Comparison of ENCODE assay signal across 9 mouse cellular contexts in the genomic region with DNA sequence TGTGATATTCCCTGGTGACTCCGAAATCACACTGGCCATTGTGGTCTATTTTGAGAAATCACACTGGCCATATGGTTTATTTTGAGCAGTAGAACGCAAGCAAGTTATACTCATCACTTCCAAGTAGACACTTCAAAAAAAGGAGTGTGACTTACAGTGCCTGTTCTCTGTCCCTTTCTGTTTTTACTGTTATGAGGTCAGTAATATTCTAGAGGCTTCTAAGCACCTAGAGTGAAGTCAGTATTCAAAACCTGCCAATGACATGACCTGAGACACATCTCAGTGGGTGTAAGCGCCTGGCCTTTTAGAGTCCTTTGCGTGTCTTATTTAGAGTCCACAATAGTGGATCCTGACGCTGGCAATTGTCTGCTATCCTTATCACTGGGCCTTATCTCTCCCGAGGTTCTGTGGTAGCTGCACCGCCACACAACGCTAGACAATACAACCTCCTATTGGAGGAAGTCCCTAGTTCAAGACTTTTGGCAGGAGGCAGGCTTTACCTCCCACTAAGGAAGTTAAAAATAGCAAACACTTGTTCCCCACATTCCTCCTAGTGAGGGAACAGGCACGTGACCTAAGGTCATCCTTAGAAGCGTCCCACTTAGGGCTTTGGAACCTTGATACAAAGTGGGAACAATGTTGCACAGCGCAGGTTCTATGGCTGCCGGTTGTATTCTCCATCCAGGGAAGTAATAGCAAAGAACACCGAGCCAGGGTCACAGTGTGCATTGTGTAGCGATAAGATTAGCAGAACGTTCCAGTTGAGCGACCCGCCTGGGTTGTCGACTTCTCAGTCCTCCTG. TPM values are rescaled to one million over a fixed set of nuclear protein-coding genes. Genes with fewer than 3 reads are reported as not detected.
A peak's percentile ranks its signal among the peaks of the same experiment; 100 is the strongest.
DNase-seq lines count a peak whose midpoint lies in the region; ATAC-seq lines count a peak whose summit lies in the region.
"Had no signal": no experiment of that assay in that cellular context is flagged by ENCODE, and none has a peak within 500 bp of the region (broad histone marks: within the 10 kb centered on the region; RNA-seq: fewer than 3 reads in every experiment).

No protein-coding gene starts in this region.

- no peaks in the 10 kb centered on the region for H3K36me3 ChIP-seq in heart, embryonic 12.5 days
- no peaks in the 10 kb centered on the region for H3K36me3 ChIP-seq in liver, embryonic 13.5 days
- H3K36me3 ChIP-seq in hindbrain, embryonic 14.5 days (replicated peaks; ENCODE audit: control insufficient read depth, insufficient read depth): no peaks in the 10 kb centered on the region
- H3K36me3 ChIP-seq in forebrain, embryonic 12.5 days (replicated peaks): no peaks in the 10 kb centered on the region
- H3K36me3 ChIP-seq: hindbrain, embryonic 12.5 days had no signal

- no peak overlapping the region for H3K4me3 ChIP-seq in heart, embryonic 12.5 days
- no peak overlapping the region for H3K4me3 ChIP-seq in liver, embryonic 13.5 days (replicated peaks)
- H3K4me3 ChIP-seq in hindbrain, embryonic 14.5 days (replicated peaks; ENCODE audit: low read length): no peak overlapping the region
- no peak overlapping the region for H3K4me3 ChIP-seq in forebrain, embryonic 12.5 days (replicated peaks)
- H3K4me3 ChIP-seq: hindbrain, embryonic 12.5 days had no signal

- peak; percentile 49; the same call in 1 of the 2 replicates for ATAC-seq in heart, embryonic 12.5 days (ENCODE audit: insufficient number of reproducible peaks, low FRiP score)
- peak; percentile 67 for ATAC-seq in liver, embryonic 13.5 days (ENCODE audit: low read depth)
- ATAC-seq in hindbrain, embryonic 14.5 days (ENCODE audit: low FRiP score): no peak
- no peak for ATAC-seq in forebrain, embryonic 12.5 days (ENCODE audit: low FRiP score)

- H3K9me3 ChIP-seq in heart, embryonic 12.5 days (replicated peaks): no peaks in the 10 kb centered on the region
- H3K9me3 ChIP-seq in liver, embryonic 13.5 days (replicated peaks): no peaks in the 10 kb centered on the region
- H3K9me3 ChIP-seq in hindbrain, embryonic 14.5 days (ENCODE audit: control insufficient read depth, low read length): no peaks in the 10 kb centered on the region
- no peaks in the 10 kb centered on the region for H3K9me3 ChIP-seq in forebrain, embryonic 12.5 days
- H3K9me3 ChIP-seq: hindbrain, embryonic 12.5 days had no signal

- DNase-seq in ovary, adult 18-20 months (ENCODE audit: low spot score): peak; percentile 8
- no peak for DNase-seq in ovary, postnatal 14 days (ENCODE audit: low spot score)
- DNase-seq in liver, embryonic 13.5 days: no peak
- no peak for DNase-seq in hindbrain, embryonic 14.5 days (ENCODE audit: low spot score)
- no peak for DNase-seq in cerebellum, adult 11-12 months
- DNase-seq: cerebellum, postnatal 25 days had no signal

- peak overlapping the region; percentile 41 for H3K4me2 ChIP-seq in heart, embryonic 12.5 days
- H3K4me2 ChIP-seq in liver, embryonic 13.5 days: 0 out of 2 replicates have a peak overlapping the region, but pooled peaks have one; percentile 7
- no peak overlapping the region for H3K4me2 ChIP-seq in hindbrain, embryonic 14.5 days (replicated peaks)
- H3K4me2 ChIP-seq in forebrain, embryonic 12.5 days: no peak overlapping the region
- H3K4me2 ChIP-seq: hindbrain, embryonic 12.5 days had no signal

- WGBS in heart, embryonic 12.5 days: 15% methylated on average over 18 of the region's 18 CpGs
- 22% methylated on average over 18 of the region's 18 CpGs for WGBS in liver, embryonic 13.5 days (ENCODE audit: insufficient replicate concordance)
- 77% methylated on average over 18 of the region's 18 CpGs for WGBS in hindbrain, embryonic 14.5 days
- WGBS in forebrain, embryonic 12.5 days: 81% methylated on average over 18 of the region's 18 CpGs

- H3K27ac ChIP-seq in heart, embryonic 12.5 days (ENCODE audit: poor library complexity, severe bottlenecking): peak overlapping the region; percentile 88
- no peak overlapping the region for H3K27ac ChIP-seq in liver, embryonic 13.5 days
- no peak overlapping the region for H3K27ac ChIP-seq in hindbrain, embryonic 14.5 days
- no peak overlapping the region for H3K27ac ChIP-seq in forebrain, embryonic 12.5 days
- H3K27ac ChIP-seq: hindbrain, embryonic 12.5 days had no signal

- no peak overlapping the region for H3K9ac ChIP-seq in heart, embryonic 12.5 days
- H3K9ac ChIP-seq in liver, embryonic 13.5 days: no peak overlapping the region
- H3K9ac ChIP-seq in hindbrain, embryonic 14.5 days: no peak overlapping the region
- no peak overlapping the region for H3K9ac ChIP-seq in forebrain, embryonic 12.5 days
- H3K9ac ChIP-seq: hindbrain, embryonic 12.5 days had no signal

- no peaks in the 10 kb centered on the region for H3K27me3 ChIP-seq in heart, embryonic 12.5 days (replicated peaks)
- H3K27me3 ChIP-seq in liver, embryonic 13.5 days: no peaks in the 10 kb centered on the region
- H3K27me3 ChIP-seq in hindbrain, embryonic 14.5 days (ENCODE audit: control insufficient read depth, insufficient read depth, low read length): no peaks in the 10 kb centered on the region
- no peaks in the 10 kb centered on the region; the same call in 1 of the 2 replicates for H3K27me3 ChIP-seq in forebrain, embryonic 12.5 days
- H3K27me3 ChIP-seq: hindbrain, embryonic 12.5 days had no signal

- peaks cover 36% of the 10 kb centered on the region for H3K4me1 ChIP-seq in heart, embryonic 12.5 days (replicated peaks)
- H3K4me1 ChIP-seq in liver, embryonic 13.5 days (replicated peaks): peaks cover 33% of the 10 kb centered on the region
- no peaks in the 10 kb centered on the region for H3K4me1 ChIP-seq in hindbrain, embryonic 14.5 days (replicated peaks; ENCODE audit: control insufficient read depth, insufficient read depth, low read length)
- no peaks in the 10 kb centered on the region for H3K4me1 ChIP-seq in forebrain, embryonic 12.5 days
- H3K4me1 ChIP-seq: hindbrain, embryonic 12.5 days had no signal

RNA-seq across cellular contexts. Expression of a gene that starts 17.4 kb away (rescaled TPM):
- polyA plus RNA-seq in heart, embryonic 12.5 days (2016; fragmentation: Nextera tagmentation; extraction: Ambion mirVana): 31.4 and 32.6 TPM in 2 replicates
- 4.6 and 7.0 TPM in 2 replicates for polyA plus RNA-seq in liver, embryonic 13.5 days (2015; fragmentation: Nextera tagmentation; extraction: Ambion mirVana)
- 24.6 and 29.6 TPM in 2 replicates for polyA plus RNA-seq in hindbrain, embryonic 14.5 days (2014; fragmentation: Nextera tagmentation; extraction: Ambion mirVana)
- 22.4 and 25.6 TPM in 2 replicates for polyA plus RNA-seq in forebrain, embryonic 12.5 days (2016; fragmentation: Nextera tagmentation; extraction: Ambion mirVana)

RNA-seq across cellular contexts. Expression of a gene that starts 28.4 kb away (rescaled TPM):
- 17.1 TPM in 2 replicates for polyA plus RNA-seq in heart, embryonic 12.5 days (2016; fragmentation: Nextera tagmentation; extraction: Ambion mirVana)
- polyA plus RNA-seq in liver, embryonic 13.5 days (2015; fragmentation: Nextera tagmentation; extraction: Ambion mirVana): 3.9 and 5.2 TPM in 2 replicates
- polyA plus RNA-seq in hindbrain, embryonic 14.5 days (2014; fragmentation: Nextera tagmentation; extraction: Ambion mirVana): 7.6 and 8.8 TPM in 2 replicates
- polyA plus RNA-seq in forebrain, embryonic 12.5 days (2016; fragmentation: Nextera tagmentation; extraction: Ambion mirVana): 3.1 and 3.4 TPM in 2 replicates

Comparison
In these comparisons a context has a peak if more than half of its experiments do, and no peak if none do; other contexts are left out.
1. ATAC-seq: peak in heart, embryonic 12.5 days (single experiment) and liver, embryonic 13.5 days (single experiment); none in hindbrain, embryonic 14.5 days (single experiment) and forebrain, embryonic 12.5 days (single experiment).
2. H3K4me2 ChIP-seq: peak in heart, embryonic 12.5 days (single experiment) and liver, embryonic 13.5 days (single experiment); none in hindbrain, embryonic 14.5 days (single experiment) and forebrain, embryonic 12.5 days (single experiment).